Mouse (Mus musculus) B cell, adult (primary cell): Measurements from ENCODE around the gene Med16. TPM values are rescaled to one million over a fixed set of nuclear protein-coding genes. Genes with fewer than 3 reads are reported as not detected.

Experiments
- total RNA-seq: library from RNA; stranded (reverse); gene quantifications from 4 replicates; pipeline ENCODE4 v1.2.4, GENCODE M21; 2023; ENCODE audit not compliant: inconsistent age

The Med16 gene
- total RNA-seq, result 76.7 to 86.8 TPM (median 80.6 TPM) in 4 replicates

GRCm38 (mm10) chr10:79908167-79909091 is at the start of gene Med16:
Med16 (minus strand) TSS chr10:79908923.

GRCm38 (mm10) chr10:79926491-79927323 is 18.0 kb upstream of the Med16 start, which contains the start of gene Arid3a:
Arid3a (plus strand) TSS chr10:79927043.

GRCm38 (mm10) chr10:79920958-79921535 is 12.3 kb upstream of the Med16 start, which contains the start of gene R3hdm4:
R3hdm4 (minus strand) TSS chr10:79921208.

GRCm38 (mm10) chr10:79916808-79917531 is 8.2 kb upstream of the Med16 start, which contains the start of gene Kiss1r:
Kiss1r (plus strand) TSS chr10:79916971.

GRCm38 (mm10) chr10:79910556-79910955 is 1.8 kb upstream of the Med16 start, which contains the start of gene Gm26602:
Gm26602 (plus strand) TSS chr10:79910856.

GRCm38 (mm10) chr10:79890670-79891069 is 18.1 kb downstream of the Med16 start, which contains the start of gene Cfd:
Cfd (plus strand) TSS chr10:79890853.

GRCm38 (mm10) chr10:79886054-79886453 is 22.7 kb downstream of the Med16 start, which contains the start of gene Elane:
Elane (plus strand) TSS chr10:79886247.

GRCm38 (mm10) chr10:79874290-79874862 is 34.3 kb downstream of the Med16 start, which contains the start of the genes Prtn3 and Plppr3:
Prtn3 (plus strand) TSS chr10:79874476.
Plppr3 (minus strand) TSS chr10:79874634.

GRCm38 (mm10) chr10:79853860-79854795 is 54.6 kb downstream of the Med16 start, which contains the start of gene Ptbp1:
Ptbp1 (plus strand) TSS chr10:79854427.

Other genes starting within 250 kb of the Med16 start
- not detected in 4 replicates for gene Madcam1, start 244.4 kb downstream of the Med16 start, total RNA-seq
- gene Tpgs1, start 239.6 kb downstream of the Med16 start, total RNA-seq, result 13.7 to 19.6 TPM (median 17.1 TPM) in 4 replicates
- 64.7 to 70.9 TPM (median 68.3 TPM) in 4 replicates for gene Cdc34, start 226.7 kb downstream of the Med16 start, total RNA-seq
- gene Gzmm, start 219.9 kb downstream of the Med16 start, total RNA-seq, result 1.2 to 2.8 TPM (median 2.1 TPM) in 4 replicates
- gene Bsg, start 204.4 kb downstream of the Med16 start, total RNA-seq, result 101 to 112 TPM (median 107 TPM) in 4 replicates
- gene Hcn2, start 192.3 kb downstream of the Med16 start, total RNA-seq, result 0.26 TPM in 1 of 4 replicates, not detected in the others
- 55.6 to 79.9 TPM (median 71.2 TPM) in 4 replicates for gene Polrmt, start 162.3 kb downstream of the Med16 start, total RNA-seq
- not detected in 4 replicates for gene Fgf22, start 153.8 kb downstream of the Med16 start, total RNA-seq
- gene Rnf126, start 142.0 kb downstream of the Med16 start, total RNA-seq, result 52.1 to 65.8 TPM (median 59.1 TPM) in 4 replicates
- gene Fstl3, start 131.7 kb downstream of the Med16 start, total RNA-seq, result 1.1 to 2.1 TPM (median 1.7 TPM) in 4 replicates
- gene Prss57, start 118.0 kb downstream of the Med16 start, total RNA-seq, result not detected in 4 replicates
- 5.9 to 8.0 TPM (median 6.7 TPM) in 4 replicates for gene Palm, start 115.4 kb downstream of the Med16 start, total RNA-seq
- gene Misp, start 87.9 kb downstream of the Med16 start, total RNA-seq, result not detected in 4 replicates
- gene Ptbp1, start 54.5 kb downstream of the Med16 start, total RNA-seq, result 430 to 480 TPM (median 445 TPM) in 4 replicates
- gene Prtn3, start 34.4 kb downstream of the Med16 start, total RNA-seq, result not detected in 4 replicates
- 0.27 to 1.1 TPM (median 0.75 TPM) in 4 replicates for gene Plppr3, start 34.3 kb downstream of the Med16 start, total RNA-seq
- not detected in 4 replicates for gene Elane, start 22.7 kb downstream of the Med16 start, total RNA-seq
- gene Cfd, start 18.1 kb downstream of the Med16 start, total RNA-seq, result not detected in 4 replicates
- not detected in 4 replicates for gene Gm26602, start 1.9 kb upstream of the Med16 start, total RNA-seq
- gene Kiss1r, start 8.0 kb upstream of the Med16 start, total RNA-seq, result 0.16 to 0.90 TPM (median 0.41 TPM) in 4 replicates
- gene R3hdm4, start 12.3 kb upstream of the Med16 start, total RNA-seq, result 97.6 to 112 TPM (median 107 TPM) in 4 replicates
- gene Arid3a, start 18.1 kb upstream of the Med16 start, total RNA-seq, result 33.9 to 40.6 TPM (median 35.9 TPM) in 4 replicates
- gene Wdr18, start 51.2 kb upstream of the Med16 start, total RNA-seq, result 40.2 to 51.6 TPM (median 44.7 TPM) in 4 replicates
- gene Grin3b, start 61.8 kb upstream of the Med16 start, total RNA-seq, result 0.21 TPM in 1 of 4 replicates, not detected in the others
- gene Tmem259, start 75.4 kb upstream of the Med16 start, total RNA-seq, result 157 to 164 TPM (median 160 TPM) in 4 replicates
- gene Cnn2, start 79.7 kb upstream of the Med16 start, total RNA-seq, result 325 to 361 TPM (median 340 TPM) in 4 replicates
- 53.9 to 56.0 TPM (median 54.6 TPM) in 4 replicates for gene Abca7, start 87.6 kb upstream of the Med16 start, total RNA-seq
- gene Arhgap45, start 107.7 kb upstream of the Med16 start, total RNA-seq, result 493 to 520 TPM (median 510 TPM) in 4 replicates
- 73.4 to 86.2 TPM (median 75.9 TPM) in 4 replicates for gene Polr2e, start 130.9 kb upstream of the Med16 start, total RNA-seq
- 124 to 132 TPM (median 128 TPM) in 4 replicates for gene Gpx4, start 138.2 kb upstream of the Med16 start, total RNA-seq
- gene Sbno2, start 196.6 kb upstream of the Med16 start, total RNA-seq, result 109 to 122 TPM (median 117 TPM) in 4 replicates
- gene Stk11, start 206.9 kb upstream of the Med16 start, total RNA-seq, result 173 to 183 TPM (median 178 TPM) in 4 replicates
- gene Atp5d, start 229.7 kb upstream of the Med16 start, total RNA-seq, result 164 to 190 TPM (median 176 TPM) in 4 replicates
- gene Cbarp, start 231.9 kb upstream of the Med16 start, total RNA-seq, result 5.9 to 9.3 TPM (median 6.8 TPM) in 4 replicates
- gene Midn, start 239.3 kb upstream of the Med16 start, total RNA-seq, result 143 to 168 TPM (median 155 TPM) in 4 replicates